Mouse (Mus musculus) embryonic facial prominence, embryonic 11.5 days (tissue): ENCODE data around the gene Gm20716. TPM values are rescaled to one million over a fixed set of nuclear protein-coding genes. Genes with fewer than 3 reads are reported as not detected.

ENCODE experiments used
- ATAC-seq: fragments of 200-750 bp; cut with Nextera tagmentation; replicated peaks from 2 replicates; pipeline ENCODE4 v1.8.0; 2017; ENCODE audit warnings: low read depth; ENCODE audit not compliant: insufficient number of reproducible peaks, low FRiP score, low TSS enrichment
- DNase-seq: peaks from one replicate; pipeline ENCODE4 v3.0.0-alpha.2; 2015; ENCODE audit warnings: low spot score
- H3K27ac ChIP-seq: fragments of 300-500 bp; sonication (generic); replicated peaks from 2 replicates; pipeline ENCODE4 v1.5.1; 2014; ENCODE audit warnings: mild to moderate bottlenecking, low read depth, low read length, control low read depth
- H3K27me3 ChIP-seq: fragments of 300-500 bp; sonication (generic); 2 replicates; pipeline ENCODE4 v1.6.1; 2014; ENCODE audit warnings: mild to moderate bottlenecking, low read length, moderate library complexity, mixed read lengths; ENCODE audit not compliant: control insufficient read depth, insufficient read depth
- H3K36me3 ChIP-seq: fragments of 300-500 bp; sonication (generic); replicated peaks from 2 replicates; pipeline ENCODE4 v1.6.1; 2014; ENCODE audit warnings: low read depth, mild to moderate bottlenecking, low read length, moderate library complexity, mixed read lengths; ENCODE audit not compliant: control insufficient read depth, insufficient read depth
- H3K4me1 ChIP-seq: fragments of 300-500 bp; sonication (generic); 2 replicates; pipeline ENCODE4 v1.6.1; 2014; ENCODE audit warnings: low read length, mixed read lengths; ENCODE audit not compliant: control insufficient read depth, insufficient read depth
- H3K4me2 ChIP-seq: fragments of 300-500 bp; sonication (generic); 2 replicates; pipeline ENCODE4 v1.6.1; 2014; ENCODE audit warnings: low read depth, mild to moderate bottlenecking, control low read depth, low read length, moderate library complexity
- H3K4me3 ChIP-seq: fragments of 300-500 bp; sonication (generic); 2 replicates; pipeline ENCODE4 v1.5.1; 2014; ENCODE audit warnings: low read depth, low read length, control low read depth
- H3K9ac ChIP-seq: fragments of 300-500 bp; sonication (generic); replicated peaks from 2 replicates; pipeline ENCODE4 v1.6.1; 2014; ENCODE audit warnings: mild to moderate bottlenecking, control low read depth, low read length
- H3K9me3 ChIP-seq: fragments of 300-500 bp; sonication (generic); replicated peaks from 2 replicates; pipeline ENCODE4 v1.6.1; 2016; ENCODE audit warnings: mild to moderate bottlenecking, low read length, inconsistent platforms, mixed read lengths; ENCODE audit not compliant: control insufficient read depth
- WGBS: fragments of 180-500 bp; shearing (Covaris S2); extraction: QIAGEN DNeasy Blood & Tissue Kit; methylation state at CpG from one replicate; pipeline ENCODE4 v1.1.7; 2014; 5-methylcytosine and 5-hydroxymethylcytosine counted together
- polyA plus RNA-seq: library from polyadenylated mRNA; unstranded; fragments of >200 nt; fragmentation: Nextera tagmentation; extraction: Ambion mirVana; gene quantifications from 2 replicates; pipeline ENCODE4 v1.2.1, GENCODE M21; 2014

Gm20716 gene
- polyA plus RNA-seq, 1 experiment from 2014 or later: 27.2 TPM

- H3K4me1 ChIP-seq: peaks cover 14% of the 10 kb centered on the region
- H3K36me3 ChIP-seq: no peaks in the 10 kb centered on the region
- peak; percentile 87 for DNase-seq
- peak; percentile 81 for ATAC-seq
- H3K9me3 ChIP-seq: no peaks in the 10 kb centered on the region
- H3K27me3 ChIP-seq: no peaks in the 10 kb centered on the region
- WGBS: 22% methylated on average over 9 of the region's 9 CpGs
- peak overlapping the region; percentile 28; the same call in 1 of the 2 replicates for H3K9ac ChIP-seq
- no peak overlapping the region for H3K4me3 ChIP-seq
- peak overlapping the region; percentile 78 for H3K27ac ChIP-seq
- peak overlapping the region; percentile 33; the same call in 1 of the 2 replicates for H3K4me2 ChIP-seq
Observed at GRCm38 (mm10) chr2:168168892-168169799, 61.0 kb downstream of the Gm20716 start.

DNA sequence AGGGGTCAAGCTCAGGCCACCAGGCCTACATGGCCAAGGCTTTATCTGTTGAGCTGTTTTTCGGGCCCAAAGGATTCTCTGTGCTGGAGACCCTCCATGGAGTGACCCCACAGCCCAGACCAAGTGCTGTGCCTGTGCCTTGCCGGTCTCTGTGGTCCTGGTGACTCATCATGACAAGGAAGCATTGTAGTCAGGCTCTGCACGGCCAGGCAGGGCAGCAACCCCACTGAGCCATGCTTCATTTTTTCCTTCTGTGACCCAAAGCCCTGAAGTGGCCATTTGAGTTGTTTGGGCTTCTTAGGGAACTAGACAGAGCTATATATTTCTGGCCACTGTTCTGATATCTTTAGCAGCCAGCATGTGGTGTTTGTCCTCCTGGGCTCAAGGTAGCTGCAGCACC, 62.4 kb downstream of the Gm20716 start:
- DNase-seq: no peak
- Histone ChIP-seq H3K27ac (no peak overlapping the region), H3K36me3 (no peaks in the 10 kb centered on the region), H3K4me2 (no peak overlapping the region), H3K4me1 (peaks cover 14% of the 10 kb centered on the region), H3K9ac (no peak overlapping the region), H3K9me3 (no peaks in the 10 kb centered on the region), H3K27me3 (no peaks in the 10 kb centered on the region), H3K4me3 (no peak overlapping the region)
- ATAC-seq: no peak
- WGBS: 44% methylated on average over 3 of the region's 3 CpGs

GRCm38 (mm10) chr2:168166750-168167460, 63.3 kb downstream of the Gm20716 start:
- WGBS: 51% methylated on average over 21 of the region's 21 CpGs
- Histone ChIP-seq H3K27ac (no peak overlapping the region), H3K4me3 (no peak overlapping the region), H3K36me3 (no peaks in the 10 kb centered on the region), H3K9me3 (no peaks in the 10 kb centered on the region), H3K4me1 (peaks cover 14% of the 10 kb centered on the region), H3K27me3 (no peaks in the 10 kb centered on the region), H3K9ac (no peak overlapping the region), H3K4me2 (no peak overlapping the region)
- DNase-seq (no peak), ATAC-seq (no peak)

- no peaks in the 10 kb centered on the region for H3K9me3 ChIP-seq
- H3K27me3 ChIP-seq: no peaks in the 10 kb centered on the region
- WGBS: 7% methylated on average over 14 of the region's 14 CpGs
- H3K4me3 ChIP-seq: peak overlapping the region; percentile 20
- no peaks in the 10 kb centered on the region for H3K36me3 ChIP-seq
- H3K9ac ChIP-seq: peak overlapping the region; percentile 58
- no peaks in the 10 kb centered on the region; the same call in 1 of the 2 replicates for H3K4me1 ChIP-seq
- ATAC-seq (no peak), DNase-seq (peak; percentile 45)
- H3K27ac ChIP-seq: peak overlapping the region; percentile 38; the same call in 1 of the 2 replicates
- peak overlapping the region; percentile 42 for H3K4me2 ChIP-seq
Observed at GRCm38 (mm10) chr2:168161978-168162377, 68.2 kb downstream of the Gm20716 start.

DNA sequence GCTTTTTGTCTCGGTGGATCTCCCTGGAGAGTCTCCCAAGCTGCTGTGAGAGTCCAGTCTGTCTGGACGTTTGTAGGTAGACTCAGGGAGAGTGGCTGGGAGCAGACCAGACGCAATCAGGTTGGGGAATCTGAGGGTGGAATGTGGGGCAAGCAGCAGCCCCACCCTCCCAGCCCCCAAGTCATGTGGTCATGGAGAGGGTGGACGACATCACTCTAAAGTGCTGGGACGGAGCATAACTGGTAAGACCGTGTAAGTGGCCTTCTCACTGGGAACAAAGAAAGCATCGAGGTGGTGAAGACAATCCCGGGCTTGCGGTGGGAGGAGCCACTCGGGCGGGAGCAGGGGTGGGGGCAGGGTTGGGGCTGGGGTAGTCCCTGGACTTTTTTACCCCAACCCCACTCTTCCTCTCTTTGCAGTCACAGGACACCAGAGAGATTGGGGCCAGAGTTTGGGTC, 68.6 kb downstream of the Gm20716 start:
- Histone ChIP-seq H3K4me2 (peak overlapping the region; percentile 42), H3K4me3 (peak overlapping the region; percentile 20), H3K9me3 (no peaks in the 10 kb centered on the region), H3K36me3 (no peaks in the 10 kb centered on the region), H3K9ac (peak overlapping the region; percentile 58), H3K27ac (peak overlapping the region; percentile 38; the same call in 1 of the 2 replicates), H3K4me1 (no peaks in the 10 kb centered on the region; the same call in 1 of the 2 replicates), H3K27me3 (no peaks in the 10 kb centered on the region)
- WGBS: 2% methylated on average over 11 of the region's 11 CpGs
- peak; percentile 52 for DNase-seq
- peak; percentile 36; the same call in 1 of the 2 replicates for ATAC-seq

GRCm38 (mm10) chr2:168160370-168160930, 69.7 kb downstream of the Gm20716 start:
- DNase-seq: no peak
- Histone ChIP-seq H3K27ac (no peak overlapping the region), H3K4me3 (no peak overlapping the region), H3K36me3 (no peaks in the 10 kb centered on the region), H3K4me2 (no peak overlapping the region), H3K4me1 (no peaks in the 10 kb centered on the region; the same call in 1 of the 2 replicates), H3K9ac (no peak overlapping the region), H3K27me3 (no peaks in the 10 kb centered on the region), H3K9me3 (no peaks in the 10 kb centered on the region)
- WGBS: 74% methylated on average over 9 of the region's 9 CpGs
- ATAC-seq: no peak

DNA sequence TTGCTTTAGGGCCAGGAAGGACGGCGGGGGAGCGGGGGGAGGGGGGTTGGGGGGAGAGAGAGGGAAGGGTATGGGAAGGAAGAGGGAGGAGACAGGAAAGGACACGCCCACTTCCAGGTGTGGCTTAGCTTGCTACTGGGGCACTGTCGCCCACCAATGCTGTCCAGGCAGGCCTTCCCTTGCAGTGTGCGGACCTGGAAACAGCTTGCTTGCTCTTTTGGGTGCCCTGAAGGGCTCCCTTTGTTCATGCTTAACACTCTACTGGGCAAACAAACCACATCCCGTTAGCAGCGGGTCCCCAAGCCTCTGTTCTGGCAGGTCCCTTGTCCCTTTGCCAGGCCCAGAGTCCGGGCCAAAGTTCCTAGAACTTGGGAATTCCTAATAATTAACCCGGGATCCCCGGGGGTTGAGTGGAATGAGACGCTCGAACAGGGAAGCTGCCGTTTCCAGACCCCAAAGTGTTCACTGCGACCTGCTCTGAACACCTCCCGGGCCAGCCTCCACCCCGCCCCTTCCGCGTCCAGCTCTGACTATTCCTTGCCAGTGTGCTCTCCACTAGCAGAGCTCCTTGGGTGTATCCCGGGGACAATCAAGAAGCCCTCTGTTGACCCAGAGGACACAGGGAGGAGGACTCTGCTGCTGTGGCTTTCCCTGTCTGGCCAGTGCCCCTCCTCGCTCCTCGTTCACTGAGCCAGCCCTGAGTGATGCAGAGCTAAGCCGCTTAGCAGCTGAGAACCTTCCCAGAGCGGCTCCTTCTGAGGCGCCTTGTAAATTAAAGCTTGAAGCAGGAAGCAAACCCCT, 71.1 kb downstream of the Gm20716 start:
- 3% methylated on average over 21 of the region's 25 CpGs for WGBS
- Histone ChIP-seq H3K4me2 (peak overlapping the region; percentile 48), H3K4me1 (no peaks in the 10 kb centered on the region; the same call in 1 of the 2 replicates), H3K9ac (peak overlapping the region; percentile 45), H3K4me3 (peak overlapping the region; percentile 1; the same call in 1 of the 2 replicates), H3K36me3 (no peaks in the 10 kb centered on the region), H3K27me3 (no peaks in the 10 kb centered on the region), H3K9me3 (no peaks in the 10 kb centered on the region), H3K27ac (no peak overlapping the region; the same call in 1 of the 2 replicates)
- ATAC-seq (0 out of 2 replicates have a peak, but pooled peaks have one; percentile 10), DNase-seq (peak; percentile 82)
